Mouse (Mus musculus) spleen, adult 2 months (tissue): ENCODE data around the gene Kif16b.

Experiments
- CTCF ChIP-seq: fragments of 200-500 bp; IDR thresholded peaks from 2 replicates; pipeline ENCODE4 v1.5.1; 2011; ENCODE audit warnings: mild to moderate bottlenecking, inconsistent platforms; ENCODE audit not compliant: insufficient read depth, insufficient read length, insufficient replicate concordance; ENCODE audit errors: extremely low read depth
- POLR2A ChIP-seq: fragments of 200-500 bp; IDR thresholded peaks from 2 replicates; pipeline ENCODE4 v1.6.1; 2011; ENCODE audit warnings: low read depth, low read length, inconsistent platforms

DNA sequence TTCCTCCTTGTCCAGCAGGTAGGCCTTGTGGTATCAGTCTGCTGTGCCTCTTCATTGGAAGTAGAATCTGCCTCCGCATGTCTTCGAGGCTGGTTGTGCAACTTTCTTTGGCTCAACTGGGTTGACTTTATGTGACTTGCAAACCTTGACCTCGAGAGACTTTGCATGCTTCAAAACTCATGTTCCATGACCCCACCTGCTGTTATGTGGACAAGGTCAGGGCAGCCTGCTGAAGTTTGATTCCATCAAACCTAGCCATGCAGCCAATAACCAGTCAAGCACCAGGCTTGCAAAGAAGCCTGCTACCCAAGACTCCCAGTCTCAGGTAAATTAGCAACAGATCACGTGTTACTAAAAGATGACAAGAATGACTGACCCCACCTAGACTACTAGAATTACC lies 5.7 kb upstream of the Kif16b start:
- no peak for TF ChIP-seq CTCF
- TF ChIP-seq POLR2A = no peak
